ENCODE assay signal across 19 mouse cellular contexts in genomic region chr1:169471185-169471584, GRCm38 (mm10).
DNase-seq lines count a peak whose midpoint lies in the region; ATAC-seq lines count a peak whose summit lies in the region.
"Had no signal": no experiment of that assay in that cellular context is flagged by ENCODE, and none has a peak within 500 bp of the region (broad histone marks: within the 10 kb centered on the region; RNA-seq: fewer than 3 reads in every experiment).

No protein-coding gene starts in this region.

- H3K27me3 ChIP-seq in hindbrain, embryonic 13.5 days: no peaks in the 10 kb centered on the region
- no peaks in the 10 kb centered on the region for H3K27me3 ChIP-seq in hindbrain, embryonic 10.5 days (ENCODE audit: insufficient read depth, poor library complexity, severe bottlenecking)
- H3K27me3 ChIP-seq in neural tube, embryonic 14.5 days (ENCODE audit: control insufficient read depth, insufficient read depth, low read length): no peaks in the 10 kb centered on the region
- H3K27me3 ChIP-seq: midbrain, embryonic 13.5 days; stomach, embryonic 15.5 days had no signal

- H3K9ac ChIP-seq in hindbrain, embryonic 13.5 days: no peak overlapping the region
- no peak overlapping the region for H3K9ac ChIP-seq in neural tube, embryonic 14.5 days (replicated peaks; ENCODE audit: low read depth, low read length)
- H3K9ac ChIP-seq: midbrain, embryonic 13.5 days; stomach, embryonic 15.5 days had no signal

- H3K36me3 ChIP-seq in hindbrain, embryonic 13.5 days: no peaks in the 10 kb centered on the region
- H3K36me3 ChIP-seq in hindbrain, embryonic 10.5 days: no peaks in the 10 kb centered on the region
- H3K36me3 ChIP-seq in neural tube, embryonic 14.5 days (ENCODE audit: control insufficient read depth, insufficient read depth, low read length): no peaks in the 10 kb centered on the region
- H3K36me3 ChIP-seq: midbrain, embryonic 13.5 days; stomach, embryonic 15.5 days had no signal

- 0 out of 2 replicates have a peak overlapping the region, but pooled peaks have one; percentile 14 for H3K27ac ChIP-seq in hindbrain, embryonic 13.5 days
- H3K27ac ChIP-seq in hindbrain, embryonic 10.5 days: no peak overlapping the region
- 0 out of 2 replicates have a peak overlapping the region, but pooled peaks have one; percentile 16 for H3K27ac ChIP-seq in neural tube, embryonic 14.5 days (ENCODE audit: low read depth, low read length)
- H3K27ac ChIP-seq: midbrain, embryonic 13.5 days; stomach, embryonic 15.5 days had no signal

- 0 out of 2 replicates have a peak, but pooled peaks cover 4% of the 10 kb centered on the region for H3K4me1 ChIP-seq in hindbrain, embryonic 13.5 days (replicated peaks)
- H3K4me1 ChIP-seq in hindbrain, embryonic 10.5 days (replicated peaks): 0 out of 2 replicates have a peak, but pooled peaks cover 5% of the 10 kb centered on the region
- H3K4me1 ChIP-seq in neural tube, embryonic 14.5 days (ENCODE audit: control insufficient read depth, insufficient read depth, low read length): no peaks in the 10 kb centered on the region
- H3K4me1 ChIP-seq: stomach, embryonic 15.5 days had no signal

- DNase-seq in cerebellum, postnatal 10 days: peak; percentile 44 to 59
- DNase-seq in hindbrain, embryonic 10.5 days (ENCODE audit: low spot score): no peak
- DNase-seq in neural tube, embryonic 10.5 days (ENCODE audit: extremely low spot score, low spot score): no peak
- DNase-seq in right cerebral cortex, postnatal 36 days (ENCODE audit: low spot score in 2 of 2): no peak
- DNase-seq: adrenal gland, postnatal 10 days; cerebellum, adult 8-10 months; kidney, adult 9 months; kidney, postnatal 14 days; thymus, adult 18-20 months; thymus, postnatal 36 days had no signal

- H3K4me3 ChIP-seq in hindbrain, embryonic 13.5 days: no peak overlapping the region
- no peak overlapping the region for H3K4me3 ChIP-seq in hindbrain, embryonic 10.5 days
- H3K4me3 ChIP-seq in neural tube, embryonic 14.5 days (ENCODE audit: low read depth, low read length): no peak overlapping the region
- H3K4me3 ChIP-seq: midbrain, embryonic 13.5 days; stomach, embryonic 15.5 days had no signal

- 51% methylated on average over 3 of the region's 3 CpGs for WGBS in hindbrain, embryonic 13.5 days
- 80% methylated on average over 3 of the region's 3 CpGs for WGBS in hindbrain, embryonic 10.5 days
- WGBS in neural tube, embryonic 14.5 days: 45% methylated on average over 3 of the region's 3 CpGs

- H3K9me3 ChIP-seq in hindbrain, embryonic 13.5 days: no peaks in the 10 kb centered on the region
- H3K9me3 ChIP-seq in hindbrain, embryonic 10.5 days: no peaks in the 10 kb centered on the region
- no peaks in the 10 kb centered on the region for H3K9me3 ChIP-seq in neural tube, embryonic 14.5 days (ENCODE audit: control insufficient read depth, low read length)
- H3K9me3 ChIP-seq: midbrain, embryonic 13.5 days; stomach, embryonic 15.5 days had no signal

- no peak for ATAC-seq in cerebellum, adult (ENCODE audit: insufficient number of reproducible peaks, low FRiP score, low TSS enrichment)
- peak; percentile 69 for ATAC-seq in hindbrain, embryonic 13.5 days (ENCODE audit: low FRiP score)
- ATAC-seq in neural tube, embryonic 14.5 days (ENCODE audit: low read depth): peak; percentile 31; the same call in 1 of the 2 replicates
- ATAC-seq: activated CD4-positive, CD25-positive, alpha-beta regulatory T cell, adult 4 months; intestine, embryonic 16.5 days; lung, postnatal 0 days; midbrain, embryonic 13.5 days had no signal

- no peak overlapping the region for H3K4me2 ChIP-seq in hindbrain, embryonic 13.5 days
- H3K4me2 ChIP-seq in neural tube, embryonic 14.5 days (ENCODE audit: low read depth, low read length): no peak overlapping the region
- H3K4me2 ChIP-seq: heart, embryonic 11.5 days; midbrain, embryonic 13.5 days; stomach, embryonic 15.5 days had no signal

Comparison
In these comparisons a context has a peak if more than half of its experiments do, and no peak if none do; other contexts are left out.
1. DNase-seq: peak in cerebellum, postnatal 10 days (2 of 2); none in hindbrain, embryonic 10.5 days (single experiment), neural tube, embryonic 10.5 days (single experiment) and right cerebral cortex, postnatal 36 days (0 of 2).